Mouse (Mus musculus): ENCODE data around the gene Tfcp2. TPM values are rescaled to one million over a fixed set of nuclear protein-coding genes. Genes with fewer than 3 reads are reported as not detected.

Gene Tfcp2
- polyA plus RNA-seq, 1 experiment from 2014 or later: 15.8 TPM

- Histone ChIP-seq H3K4me3 (no peak overlapping the region), H3K27ac (no peak overlapping the region), H3K4me2 (no peak overlapping the region), H3K4me1 (replicated peaks) (no peaks in the 10 kb centered on the region), H3K36me3 (peaks cover 91% of the 10 kb centered on the region), H3K9ac (no peak overlapping the region), H3K9me3 (replicated peaks) (no peaks in the 10 kb centered on the region), H3K27me3 (no peaks in the 10 kb centered on the region)
- ATAC-seq (replicated peaks; ENCODE audit: insufficient number of reproducible peaks, insufficient read depth, low FRiP score, low read depth): no peak
- 79% methylated on average over 4 of the region's 4 CpGs for WGBS
Observed at GRCm38 (mm10) chr15:100478925-100479324, 72.9 kb downstream of the Tfcp2 start.

GRCm38 (mm10) chr15:100478351-100478750, 73.5 kb downstream of the Tfcp2 start:
- ATAC-seq (replicated peaks; ENCODE audit: insufficient number of reproducible peaks, insufficient read depth, low FRiP score, low read depth): no peak
- WGBS: 80% methylated on average over 10 of the region's 10 CpGs
- no peak overlapping the region for H3K27ac ChIP-seq
- H3K4me1 ChIP-seq (replicated peaks): no peaks in the 10 kb centered on the region
- H3K9ac ChIP-seq: no peak overlapping the region
- peaks cover 92% of the 10 kb centered on the region for H3K36me3 ChIP-seq
- no peaks in the 10 kb centered on the region for H3K9me3 ChIP-seq (replicated peaks)
- no peaks in the 10 kb centered on the region for H3K27me3 ChIP-seq
- no peak overlapping the region for H3K4me3 ChIP-seq
- no peak overlapping the region for H3K4me2 ChIP-seq

- Histone ChIP-seq H3K4me1 (replicated peaks) (peaks cover 11% of the 10 kb centered on the region), H3K9me3 (replicated peaks) (no peaks in the 10 kb centered on the region), H3K36me3 (peaks cover 75% of the 10 kb centered on the region), H3K9ac (no peak overlapping the region), H3K27me3 (no peaks in the 10 kb centered on the region), H3K4me3 (no peak overlapping the region), H3K4me2 (no peak overlapping the region), H3K27ac (no peak overlapping the region)
- no peak for ATAC-seq (replicated peaks; ENCODE audit: insufficient number of reproducible peaks, insufficient read depth, low FRiP score, low read depth)
- WGBS: 72% methylated on average over 7 of the region's 7 CpGs
Observed at GRCm38 (mm10) chr15:100473926-100474503, 77.8 kb downstream of the Tfcp2 start.

GRCm38 (mm10) chr15:100470037-100470436, 81.8 kb downstream of the Tfcp2 start:
- 52% methylated on average over 10 of the region's 10 CpGs for WGBS
- H3K4me2 ChIP-seq: peak overlapping the region; percentile 83
- H3K9me3 ChIP-seq (replicated peaks): no peaks in the 10 kb centered on the region
- no peak overlapping the region; the same call in 1 of the 2 replicates for H3K9ac ChIP-seq
- no peaks in the 10 kb centered on the region for H3K27me3 ChIP-seq
- ATAC-seq (replicated peaks; ENCODE audit: insufficient number of reproducible peaks, insufficient read depth, low FRiP score, low read depth): no peak
- peaks cover 36% of the 10 kb centered on the region for H3K36me3 ChIP-seq
- H3K27ac ChIP-seq: no peak overlapping the region
- H3K4me1 ChIP-seq (replicated peaks): peaks cover 23% of the 10 kb centered on the region
- H3K4me3 ChIP-seq: peak overlapping the region; percentile 84

GRCm38 (mm10) chr15:100469189-100469545, 82.6 kb downstream of the Tfcp2 start:
- under 1% methylated on average over 19 of the region's 19 CpGs for WGBS
- Histone ChIP-seq H3K9ac (peak overlapping the region; percentile 84), H3K9me3 (replicated peaks) (no peaks in the 10 kb centered on the region), H3K4me3 (peak overlapping the region; percentile 84), H3K36me3 (peaks cover 29% of the 10 kb centered on the region), H3K4me2 (peak overlapping the region; percentile 83), H3K4me1 (replicated peaks) (peaks cover 23% of the 10 kb centered on the region), H3K27me3 (no peaks in the 10 kb centered on the region), H3K27ac (peak overlapping the region; percentile 90)
- 0 out of 2 replicates have a peak, but pooled peaks have one; percentile 3 for ATAC-seq (replicated peaks; ENCODE audit: insufficient number of reproducible peaks, insufficient read depth, low FRiP score, low read depth)

- Histone ChIP-seq H3K4me1 (replicated peaks) (peaks cover 23% of the 10 kb centered on the region), H3K4me2 (peak within 1 kb of the TSS; percentile 83), H3K9me3 (replicated peaks) (no peaks in the 10 kb centered on the region), H3K27me3 (no peaks in the 10 kb centered on the region), H3K36me3 (peaks cover 23% of the 10 kb centered on the region), H3K4me3 (peak within 1 kb of the TSS; percentile 84), H3K27ac (peak within 1 kb of the TSS; percentile 90), H3K9ac (peak within 1 kb of the TSS; percentile 84)
- peak; percentile 94 for ATAC-seq (replicated peaks; ENCODE audit: insufficient number of reproducible peaks, insufficient read depth, low FRiP score, low read depth)
- WGBS: 2% methylated on average over 84 of the region's 84 CpGs
Observed at GRCm38 (mm10) chr15:100468295-100469188, 83.3 kb downstream of the Tfcp2 start, which contains the start of gene Letmd1. Gene Letmd1 (plus strand): TSS chr15:100469023.

GRCm38 (mm10) chr15:100467738-100468137, 84.1 kb downstream of the Tfcp2 start:
- peak overlapping the region; percentile 84; the same call in 1 of the 2 replicates for H3K4me3 ChIP-seq
- H3K4me2 ChIP-seq: peak overlapping the region; percentile 83
- WGBS: 33% methylated on average over 8 of the region's 8 CpGs
- H3K9me3 ChIP-seq (replicated peaks): no peaks in the 10 kb centered on the region
- peaks cover 16% of the 10 kb centered on the region for H3K36me3 ChIP-seq
- H3K4me1 ChIP-seq (replicated peaks): peaks cover 23% of the 10 kb centered on the region
- no peak overlapping the region for H3K9ac ChIP-seq
- no peak overlapping the region for H3K27ac ChIP-seq
- ATAC-seq (replicated peaks; ENCODE audit: insufficient number of reproducible peaks, insufficient read depth, low FRiP score, low read depth): no peak
- H3K27me3 ChIP-seq: no peaks in the 10 kb centered on the region

GRCm38 (mm10) chr15:100465432-100465831, 86.4 kb downstream of the Tfcp2 start:
- Histone ChIP-seq H3K36me3 (no peaks in the 10 kb centered on the region), H3K27ac (no peak overlapping the region), H3K9me3 (replicated peaks) (no peaks in the 10 kb centered on the region), H3K4me1 (replicated peaks) (peaks cover 28% of the 10 kb centered on the region), H3K4me2 (no peak overlapping the region), H3K27me3 (peaks cover under 1% of the 10 kb centered on the region; the same call in 1 of the 2 replicates), H3K4me3 (no peak overlapping the region), H3K9ac (no peak overlapping the region)
- 69% methylated on average over 2 of the region's 2 CpGs for WGBS
- no peak for ATAC-seq (replicated peaks; ENCODE audit: insufficient number of reproducible peaks, insufficient read depth, low FRiP score, low read depth)

GRCm38 (mm10) chr15:100463712-100464111, 88.1 kb downstream of the Tfcp2 start:
- H3K27me3 ChIP-seq: peaks cover 3% of the 10 kb centered on the region; the same call in 1 of the 2 replicates
- 25% methylated on average over 6 of the region's 6 CpGs for WGBS
- ATAC-seq (replicated peaks; ENCODE audit: insufficient number of reproducible peaks, insufficient read depth, low FRiP score, low read depth): no peak
- H3K4me1 ChIP-seq (replicated peaks): peaks cover 18% of the 10 kb centered on the region
- no peaks in the 10 kb centered on the region for H3K9me3 ChIP-seq (replicated peaks)
- no peak overlapping the region for H3K4me3 ChIP-seq
- no peak overlapping the region for H3K9ac ChIP-seq
- no peak overlapping the region for H3K27ac ChIP-seq
- no peaks in the 10 kb centered on the region for H3K36me3 ChIP-seq
- no peak overlapping the region for H3K4me2 ChIP-seq

- Histone ChIP-seq H3K4me2 (no peak overlapping the region), H3K9ac (no peak overlapping the region), H3K36me3 (no peaks in the 10 kb centered on the region), H3K27ac (no peak overlapping the region), H3K4me3 (no peak overlapping the region), H3K9me3 (replicated peaks) (no peaks in the 10 kb centered on the region), H3K27me3 (peaks cover 3% of the 10 kb centered on the region; the same call in 1 of the 2 replicates), H3K4me1 (replicated peaks) (peaks cover 6% of the 10 kb centered on the region; the same call in 1 of the 2 replicates)
- WGBS: 75% methylated on average over 5 of the region's 5 CpGs
- no peak for ATAC-seq (replicated peaks; ENCODE audit: insufficient number of reproducible peaks, insufficient read depth, low FRiP score, low read depth)
Observed at GRCm38 (mm10) chr15:100462086-100462485, 89.7 kb downstream of the Tfcp2 start.

GRCm38 (mm10) chr15:100461646-100462045, 90.2 kb downstream of the Tfcp2 start:
- Histone ChIP-seq H3K9ac (no peak overlapping the region), H3K27ac (no peak overlapping the region), H3K27me3 (peaks cover 3% of the 10 kb centered on the region; the same call in 1 of the 2 replicates), H3K9me3 (replicated peaks) (no peaks in the 10 kb centered on the region), H3K36me3 (no peaks in the 10 kb centered on the region), H3K4me3 (no peak overlapping the region), H3K4me2 (no peak overlapping the region), H3K4me1 (replicated peaks) (peaks cover 6% of the 10 kb centered on the region; the same call in 1 of the 2 replicates)
- ATAC-seq (replicated peaks; ENCODE audit: insufficient number of reproducible peaks, insufficient read depth, low FRiP score, low read depth): no peak
- 48% methylated on average over 9 of the region's 9 CpGs for WGBS
